Mouse (Mus musculus): ENCODE measurements around the gene 9230112D13Rik. TPM values are rescaled to one million over a fixed set of nuclear protein-coding genes. Genes with fewer than 3 reads are reported as not detected.

9230112D13Rik gene
- total and polyA plus RNA-seq, 3 experiments: 1.6 to 1.9 (median 1.7) TPM

- in situ Hi-C loops (cut with MboI; ENCODE audit: low pct_ligation_motif_present, low pct_unique_long_range_greater_than_20kb, low sequenced_read_pairs) (loop anchor here (5.0 kb wide), 1 partner anchor 43 kb away; no protein-coding TSS in a partner anchor), dilution Hi-C loops (cut with MboI; ENCODE audit: extremely low pct_ligation_motif_present, extremely low pct_unique_long_range_greater_than_20kb, low sequenced_read_pairs) (no loop called here)
- no peaks in the 10 kb centered on the region for H3K36me3 ChIP-seq (replicated peaks in 1 of 2; ENCODE audit: control insufficient read depth in 1 of 2, insufficient read depth in 1 of 2, low read length in 1 of 2)
- H3K79me2 ChIP-seq (replicated peaks; ENCODE audit: control insufficient read depth, extremely low read depth, insufficient read depth, poor library complexity, severe bottlenecking): peaks cover 28% of the 10 kb centered on the region
- H3K27ac ChIP-seq (ENCODE audit: insufficient read depth, low read depth): no peak overlapping the region
- no peaks in the 10 kb centered on the region for H3K27me3 ChIP-seq (replicated peaks)
- TF ChIP-seq SIN3A (IDR thresholded peaks at IDR 0.05; ENCODE audit: low read length) (peak; percentile 11; the same call in 1 of the 2 replicates), GABPA (IDR thresholded peaks at IDR 0.05; ENCODE audit: insufficient replicate concordance, low read depth, low read length) (no peak), MAZ (IDR thresholded peaks at IDR 0.05; ENCODE audit: low read depth, low read length) (no peak)
- no peak overlapping the region for H3K9ac ChIP-seq (ENCODE audit: insufficient read depth, low read depth)
- H3K9me3 ChIP-seq (replicated peaks; ENCODE audit: low read length): no peaks in the 10 kb centered on the region
- no peak overlapping the region for H3K4me3 ChIP-seq (replicated peaks in 1 of 3; ENCODE audit: low read depth in 2 of 3, low read length in 2 of 3, poor library complexity in 1 of 3)
- H3K4me1 ChIP-seq (ENCODE audit: control insufficient read depth in 1 of 2, insufficient read depth in 2 of 2): peaks cover 9 to 39% of the 10 kb centered on the region in 2 experiments
- DNase-seq (ENCODE audit: extremely low read depth): no peak
- H3K4me2 ChIP-seq (ENCODE audit: insufficient read depth, low read depth, poor library complexity, severe bottlenecking): no peak overlapping the region
These were observed 18.2 kb downstream of the 9230112D13Rik start for GRCm38 (mm10) chr14:34504377-34504776.

DNA sequence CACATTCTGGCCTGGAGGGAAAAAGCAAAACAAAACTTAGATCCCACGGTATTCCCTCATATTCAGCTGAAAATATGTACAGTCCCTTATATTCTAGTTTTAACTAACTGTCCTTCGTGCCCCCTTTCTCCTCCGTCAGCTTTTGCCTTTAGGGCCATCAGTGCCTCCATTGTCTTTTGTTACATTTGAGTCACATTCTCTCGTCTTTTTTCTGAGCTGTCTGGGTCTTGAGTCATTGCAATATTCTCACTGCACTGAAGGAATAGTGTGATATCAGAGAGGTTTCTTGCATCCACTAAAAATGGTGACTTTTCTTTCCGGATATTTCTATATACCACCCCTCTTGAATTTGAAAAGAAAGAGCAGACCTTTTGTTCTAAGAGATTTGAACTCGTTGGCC lies 18.8 kb downstream of the 9230112D13Rik start:
- in situ Hi-C loops (cut with MboI; ENCODE audit: low pct_ligation_motif_present, low pct_unique_long_range_greater_than_20kb, low sequenced_read_pairs) (loop anchor here (5.0 kb wide), 1 partner anchor 44 kb away; no protein-coding TSS in a partner anchor), dilution Hi-C loops (cut with MboI; ENCODE audit: extremely low pct_ligation_motif_present, extremely low pct_unique_long_range_greater_than_20kb, low sequenced_read_pairs) (no loop called here)
- peak overlapping the region; percentile 82; the same call in 1 of the 2 replicates for H3K9ac ChIP-seq (ENCODE audit: insufficient read depth, low read depth)
- H3K4me2 ChIP-seq (ENCODE audit: insufficient read depth, low read depth, poor library complexity, severe bottlenecking): peak overlapping the region; percentile 79
- H3K79me2 ChIP-seq (replicated peaks; ENCODE audit: control insufficient read depth, extremely low read depth, insufficient read depth, poor library complexity, severe bottlenecking): peaks cover 34% of the 10 kb centered on the region
- TF ChIP-seq ZNF384 (IDR thresholded peaks at IDR 0.05; ENCODE audit: low read depth, low read length) (no peak), ETS1 (conservative IDR thresholded peaks at IDR 0.05; ENCODE audit: low read depth, low read length) (no peak), UBTF (IDR thresholded peaks at IDR 0.05; ENCODE audit: low read depth, low read length) (no peak), NELFE (IDR thresholded peaks at IDR 0.05; ENCODE audit: low read depth, low read length) (no peak), NRF1 (IDR thresholded peaks at IDR 0.05; ENCODE audit: low read depth, low read length) (no peak), EP300 (IDR thresholded peaks at IDR 0.05; ENCODE audit: low read length) (no peak), MXI1 (IDR thresholded peaks at IDR 0.05; ENCODE audit: low read depth, low read length) (no peak), TBP (conservative IDR thresholded peaks at IDR 0.05; ENCODE audit: low read depth, low read length) (no peak), KAT2A (IDR thresholded peaks at IDR 0.05; ENCODE audit: insufficient replicate concordance, low read length) (no peak), ELF1 (IDR thresholded peaks at IDR 0.05; ENCODE audit: low read depth, low read length) (no peak), MEF2A (IDR thresholded peaks at IDR 0.05; ENCODE audit: borderline replicate concordance, low read depth, low read length) (no peak), JUN (IDR thresholded peaks at IDR 0.05; ENCODE audit: insufficient read depth, low read depth, low read length) (no peak)
- H3K27ac ChIP-seq (ENCODE audit: insufficient read depth, low read depth): no peak overlapping the region
- H3K27me3 ChIP-seq (replicated peaks): no peaks in the 10 kb centered on the region
- peak overlapping the region in 2 of 3 experiments; percentile 84 to 93 for H3K4me3 ChIP-seq (replicated peaks in 1 of 3; ENCODE audit: low read depth in 2 of 3, low read length in 2 of 3, poor library complexity in 1 of 3)
- no peaks in the 10 kb centered on the region for H3K36me3 ChIP-seq (replicated peaks in 1 of 2; ENCODE audit: control insufficient read depth in 1 of 2, insufficient read depth in 1 of 2, low read length in 1 of 2)
- H3K9me3 ChIP-seq (replicated peaks; ENCODE audit: low read length): no peaks in the 10 kb centered on the region
- peaks cover 6 to 40% of the 10 kb centered on the region in 2 experiments for H3K4me1 ChIP-seq (ENCODE audit: control insufficient read depth in 1 of 2, insufficient read depth in 2 of 2)
- no peak for DNase-seq (ENCODE audit: extremely low read depth)
